Mouse (Mus musculus): ENCODE results near the gene Sdr39u1. TPM values are rescaled to one million over a fixed set of nuclear protein-coding genes. Genes with fewer than 3 reads are reported as not detected.

Gene Sdr39u1
- polyA plus RNA-seq, 1 experiment from 2014 or later, result 79.1 TPM

- no peak overlapping the region for H3K4me2 ChIP-seq (replicated peaks)
- peak; percentile 77; the same call in 1 of the 2 replicates for ATAC-seq (ENCODE audit: insufficient number of reproducible peaks, low FRiP score, low TSS enrichment, low read depth)
- H3K9me3 ChIP-seq (replicated peaks), result no peaks in the 10 kb centered on the region
- H3K9ac ChIP-seq, result no peak overlapping the region
- H3K36me3 ChIP-seq, result no peaks in the 10 kb centered on the region
- H3K27ac ChIP-seq (replicated peaks), result no peak overlapping the region
- H3K27me3 ChIP-seq, result no peaks in the 10 kb centered on the region
- 34% methylated on average over 14 of the region's 14 CpGs for WGBS
- H3K4me1 ChIP-seq, result 0 out of 2 replicates have a peak, but pooled peaks cover 9% of the 10 kb centered on the region
- H3K4me3 ChIP-seq (replicated peaks), result no peak overlapping the region
Measured at GRCm38 (mm10) chr14:55918240-55919082, 18.4 kb upstream of the Sdr39u1 start.

GRCm38 (mm10) chr14:55913406-55913805 lies 13.3 kb upstream of the Sdr39u1 start:
- 37% methylated on average over 4 of the region's 4 CpGs for WGBS
- H3K27ac ChIP-seq (replicated peaks), result no peak overlapping the region
- no peaks in the 10 kb centered on the region for H3K36me3 ChIP-seq
- no peak overlapping the region for H3K9ac ChIP-seq
- H3K4me1 ChIP-seq, result 0 out of 2 replicates have a peak, but pooled peaks cover 2% of the 10 kb centered on the region
- no peaks in the 10 kb centered on the region for H3K27me3 ChIP-seq
- no peak overlapping the region for H3K4me3 ChIP-seq (replicated peaks)
- H3K4me2 ChIP-seq (replicated peaks), result no peak overlapping the region
- no peak for ATAC-seq (ENCODE audit: insufficient number of reproducible peaks, low FRiP score, low TSS enrichment, low read depth)
- H3K9me3 ChIP-seq (replicated peaks), result no peaks in the 10 kb centered on the region

DNA sequence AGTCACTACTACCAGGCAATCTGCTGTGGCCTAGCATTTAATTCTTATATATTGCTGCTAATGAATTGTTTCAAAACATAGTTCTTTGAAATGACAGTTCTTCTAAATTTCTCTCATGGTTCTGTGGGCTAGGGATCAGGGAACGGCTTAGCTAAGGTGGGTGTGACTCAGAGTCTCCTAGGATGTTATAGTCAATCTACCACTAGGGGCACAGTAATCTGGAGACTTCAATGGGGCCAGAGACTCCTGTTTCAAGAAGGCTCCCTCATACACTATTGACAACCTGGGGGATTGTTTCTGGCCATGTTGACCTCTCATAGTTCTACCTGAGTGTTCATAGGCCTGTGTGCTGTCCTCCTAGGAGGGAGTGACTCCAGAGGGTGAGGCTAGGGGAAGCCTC lies 5.4 kb upstream of the Sdr39u1 start:
- Histone ChIP-seq H3K9ac (no peak overlapping the region), H3K36me3 (no peaks in the 10 kb centered on the region), H3K4me3 (replicated peaks) (no peak overlapping the region), H3K4me2 (replicated peaks) (no peak overlapping the region), H3K27me3 (no peaks in the 10 kb centered on the region), H3K4me1 (peaks cover 8% of the 10 kb centered on the region), H3K27ac (replicated peaks) (no peak overlapping the region), H3K9me3 (replicated peaks) (no peaks in the 10 kb centered on the region)
- WGBS, result 20% methylated on average over 1 of the region's 1 CpGs
- no peak for ATAC-seq (ENCODE audit: insufficient number of reproducible peaks, low FRiP score, low TSS enrichment, low read depth)

DNA sequence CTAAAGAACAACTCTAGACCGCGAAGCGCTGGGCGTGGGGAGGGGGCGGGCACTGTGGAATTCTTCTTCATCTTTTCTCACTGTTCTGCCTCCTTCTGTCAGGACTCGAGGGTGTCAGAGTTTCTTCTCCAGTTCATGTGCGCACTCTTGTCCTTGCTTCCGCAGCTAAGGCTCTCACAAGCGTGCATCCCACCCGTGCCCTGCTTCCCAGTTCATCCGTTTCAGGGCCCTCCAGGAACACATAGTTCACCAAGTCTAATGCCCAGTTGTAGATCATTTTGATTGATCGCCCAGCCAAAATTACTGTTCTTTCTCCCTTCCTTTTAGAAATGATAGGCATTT lies 292 bp upstream of the Sdr39u1 start:
- Histone ChIP-seq H3K4me3 (replicated peaks) (peak overlapping the region; percentile 57), H3K27me3 (no peaks in the 10 kb centered on the region), H3K9ac (peak overlapping the region; percentile 66), H3K4me2 (replicated peaks) (peak overlapping the region; percentile 88), H3K4me1 (peaks cover 19% of the 10 kb centered on the region), H3K9me3 (replicated peaks) (no peaks in the 10 kb centered on the region), H3K27ac (replicated peaks) (peak overlapping the region; percentile 89), H3K36me3 (peaks cover 31% of the 10 kb centered on the region)
- no peak for ATAC-seq (ENCODE audit: insufficient number of reproducible peaks, low FRiP score, low TSS enrichment, low read depth)
- 8% methylated on average over 12 of the region's 12 CpGs for WGBS

GRCm38 (mm10) chr14:55898947-55899346 lies 1.1 kb downstream of the Sdr39u1 start:
- Histone ChIP-seq H3K27ac (replicated peaks) (peak overlapping the region; percentile 89; the same call in 1 of the 2 replicates), H3K36me3 (peaks cover 45% of the 10 kb centered on the region), H3K9ac (0 out of 2 replicates have a peak overlapping the region, but pooled peaks have one; percentile 66), H3K4me2 (replicated peaks) (peak overlapping the region; percentile 88), H3K27me3 (no peaks in the 10 kb centered on the region), H3K4me3 (replicated peaks) (no peak overlapping the region), H3K4me1 (peaks cover 19% of the 10 kb centered on the region), H3K9me3 (replicated peaks) (no peaks in the 10 kb centered on the region)
- WGBS, result 87% methylated on average over 7 of the region's 7 CpGs
- no peak for ATAC-seq (ENCODE audit: insufficient number of reproducible peaks, low FRiP score, low TSS enrichment, low read depth)

GRCm38 (mm10) chr14:55897671-55898070 lies 2.4 kb downstream of the Sdr39u1 start:
- no peak for ATAC-seq (ENCODE audit: insufficient number of reproducible peaks, low FRiP score, low TSS enrichment, low read depth)
- no peaks in the 10 kb centered on the region for H3K9me3 ChIP-seq (replicated peaks)
- no peak overlapping the region for H3K4me2 ChIP-seq (replicated peaks)
- no peak overlapping the region for H3K9ac ChIP-seq
- 95% methylated on average over 12 of the region's 12 CpGs for WGBS
- peaks cover 19% of the 10 kb centered on the region for H3K4me1 ChIP-seq
- peaks cover 54% of the 10 kb centered on the region for H3K36me3 ChIP-seq
- H3K27me3 ChIP-seq, result no peaks in the 10 kb centered on the region
- H3K4me3 ChIP-seq (replicated peaks), result no peak overlapping the region
- H3K27ac ChIP-seq (replicated peaks), result no peak overlapping the region

- peaks cover 52% of the 10 kb centered on the region for H3K36me3 ChIP-seq
- WGBS, result 78% methylated on average over 24 of the region's 24 CpGs
Measured at GRCm38 (mm10) chr14:55886571-55887382, 13.3 kb downstream of the Sdr39u1 start.

GRCm38 (mm10) chr14:55885791-55886271 lies 14.3 kb downstream of the Sdr39u1 start:
- WGBS, result 3% methylated on average over 16 of the region's 16 CpGs
- no peak for ATAC-seq (ENCODE audit: insufficient number of reproducible peaks, low FRiP score, low TSS enrichment, low read depth)
- peak overlapping the region; percentile 78 for H3K4me2 ChIP-seq (replicated peaks)
- H3K4me3 ChIP-seq (replicated peaks), result peak overlapping the region; percentile 69
- H3K36me3 ChIP-seq, result peaks cover 43% of the 10 kb centered on the region
- peak overlapping the region; percentile 91 for H3K27ac ChIP-seq (replicated peaks)
- no peaks in the 10 kb centered on the region for H3K27me3 ChIP-seq
- H3K9me3 ChIP-seq (replicated peaks), result no peaks in the 10 kb centered on the region
- peak overlapping the region; percentile 70 for H3K9ac ChIP-seq
- H3K4me1 ChIP-seq, result peaks cover 33% of the 10 kb centered on the region

More at GRCm38 (mm10) chr14:55886571-55887382, 13.3 kb downstream of the Sdr39u1 start:
- peak overlapping the region; percentile 69; the same call in 1 of the 2 replicates for H3K4me3 ChIP-seq (replicated peaks)
- H3K27me3 ChIP-seq, result no peaks in the 10 kb centered on the region
- H3K4me2 ChIP-seq (replicated peaks), result peak overlapping the region; percentile 78
- peaks cover 33% of the 10 kb centered on the region for H3K4me1 ChIP-seq
- no peak for ATAC-seq (ENCODE audit: insufficient number of reproducible peaks, low FRiP score, low TSS enrichment, low read depth)
- H3K27ac ChIP-seq (replicated peaks), result no peak overlapping the region
- H3K9ac ChIP-seq, result no peak overlapping the region
- H3K9me3 ChIP-seq (replicated peaks), result no peaks in the 10 kb centered on the region

DNA sequence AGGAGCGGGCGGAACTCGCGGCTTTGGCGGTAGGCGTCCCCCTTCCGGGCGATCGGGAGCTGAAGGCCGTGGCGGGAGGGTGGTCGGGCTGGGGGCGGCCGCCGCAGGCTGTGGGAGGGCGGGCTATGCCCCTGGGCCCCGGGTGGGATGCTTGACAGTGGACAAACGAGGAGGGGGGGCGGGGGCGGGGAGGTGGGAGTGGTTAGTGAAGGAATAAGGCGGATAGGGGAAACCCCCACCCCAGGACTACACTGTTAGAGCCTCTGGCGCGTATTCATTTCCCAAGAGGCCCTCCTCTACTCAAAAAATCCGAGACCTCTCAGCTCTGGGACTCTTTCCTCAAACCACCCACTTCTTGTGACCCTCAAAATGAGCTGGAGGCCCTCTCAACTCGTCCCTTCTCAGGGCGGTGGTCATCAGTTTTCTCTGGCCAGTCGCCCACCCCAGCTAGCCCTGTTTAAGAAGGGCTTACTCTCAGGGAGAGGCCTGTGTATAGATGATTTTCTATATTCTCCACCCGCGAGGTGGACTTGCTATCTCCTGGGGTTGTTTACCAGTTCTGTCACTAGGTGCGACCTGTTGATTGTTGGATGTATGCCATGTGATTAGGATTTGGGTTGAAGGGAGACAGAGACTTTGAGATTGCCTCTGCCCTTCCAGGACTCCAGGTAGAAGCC lies 14.8 kb downstream of the Sdr39u1 start:
- no peaks in the 10 kb centered on the region for H3K27me3 ChIP-seq
- peak overlapping the region; percentile 91 for H3K27ac ChIP-seq (replicated peaks)
- peak overlapping the region; percentile 70 for H3K9ac ChIP-seq
- peak overlapping the region; percentile 78 for H3K4me2 ChIP-seq (replicated peaks)
- ATAC-seq (ENCODE audit: insufficient number of reproducible peaks, low FRiP score, low TSS enrichment, low read depth), result peak; percentile 72
- H3K36me3 ChIP-seq, result peaks cover 38% of the 10 kb centered on the region
- peak overlapping the region; percentile 69 for H3K4me3 ChIP-seq (replicated peaks)
- H3K4me1 ChIP-seq, result peaks cover 33% of the 10 kb centered on the region
- WGBS, result 1% methylated on average over 23 of the region's 30 CpGs
- H3K9me3 ChIP-seq (replicated peaks), result no peaks in the 10 kb centered on the region

GRCm38 (mm10) chr14:55884713-55885113 lies 15.4 kb downstream of the Sdr39u1 start, which contains the start of gene Khnyn:
Khnyn (plus strand) TSS chr14:55884947.
- H3K27me3 ChIP-seq, result no peaks in the 10 kb centered on the region
- under 1% methylated on average over 28 of the region's 30 CpGs for WGBS
- peaks cover 33% of the 10 kb centered on the region for H3K36me3 ChIP-seq
- H3K27ac ChIP-seq (replicated peaks), result peak within 1 kb of the TSS; percentile 91
- peak within 1 kb of the TSS; percentile 70 for H3K9ac ChIP-seq
- H3K9me3 ChIP-seq (replicated peaks), result no peaks in the 10 kb centered on the region
- peaks cover 33% of the 10 kb centered on the region for H3K4me1 ChIP-seq
- peak; percentile 92 for ATAC-seq (ENCODE audit: insufficient number of reproducible peaks, low FRiP score, low TSS enrichment, low read depth)
- peak within 1 kb of the TSS; percentile 69 for H3K4me3 ChIP-seq (replicated peaks)
- peak within 1 kb of the TSS; percentile 78 for H3K4me2 ChIP-seq (replicated peaks)
